Mouse (Mus musculus) embryo, embryonic 10.5 days (tissue): ENCODE measurements around the gene Hoxc4.

ENCODE experiments used
- DNase-seq: peaks from one replicate; pipeline ENCODE4 v3.0.0-alpha.2; 2015; ENCODE audit warnings: low spot score

Gene Hoxc4

GRCm38 (mm10) chr15:102990461-102991397 is 28.0 kb upstream of the Hoxc4 start, which contains the start of gene Hoxc8:
Gene Hoxc8, plus strand, starts transcription at chr15:102990607.
- DNase-seq: no peak

- DNase-seq: no peak
Measured at GRCm38 (mm10) chr15:102991782-102992181, 27.0 kb upstream of the Hoxc4 start.

- DNase-seq: no peak
Measured at GRCm38 (mm10) chr15:102992206-102992605, 26.5 kb upstream of the Hoxc4 start.

GRCm38 (mm10) chr15:102992863-102993262 is 25.9 kb upstream of the Hoxc4 start:
- no peak for DNase-seq

GRCm38 (mm10) chr15:102996548-102996947 is 22.2 kb upstream of the Hoxc4 start:
- no peak for DNase-seq

- no peak for DNase-seq
Measured at GRCm38 (mm10) chr15:102997431-102997830, 21.3 kb upstream of the Hoxc4 start.

- DNase-seq: peak; percentile 83
Measured at GRCm38 (mm10) chr15:102997939-102998355, 20.8 kb upstream of the Hoxc4 start, which contains the start of gene Hoxc6. Gene Hoxc6, plus strand, starts transcription at chr15:102998257.

GRCm38 (mm10) chr15:102998608-102999182 is 20.0 kb upstream of the Hoxc4 start:
- no peak for DNase-seq

GRCm38 (mm10) chr15:102999183-102999831 is 19.4 kb upstream of the Hoxc4 start:
- DNase-seq: peak; percentile 86

GRCm38 (mm10) chr15:102999955-103000354 is 18.8 kb upstream of the Hoxc4 start:
- DNase-seq: no peak

GRCm38 (mm10) chr15:103000501-103000901 is 18.2 kb upstream of the Hoxc4 start:
- DNase-seq: no peak

- no peak for DNase-seq
Measured at GRCm38 (mm10) chr15:103001370-103001769, 17.4 kb upstream of the Hoxc4 start.

GRCm38 (mm10) chr15:103002156-103002555 is 16.6 kb upstream of the Hoxc4 start:
- DNase-seq: no peak

- no peak for DNase-seq
Measured at GRCm38 (mm10) chr15:103002821-103003448, 15.8 kb upstream of the Hoxc4 start.

GRCm38 (mm10) chr15:103005308-103005707 is 13.4 kb upstream of the Hoxc4 start:
- DNase-seq: no peak

- DNase-seq: no peak
Measured at GRCm38 (mm10) chr15:103005797-103006196, 12.9 kb upstream of the Hoxc4 start.

- no peak for DNase-seq
Measured at GRCm38 (mm10) chr15:103006326-103006725, 12.4 kb upstream of the Hoxc4 start.

GRCm38 (mm10) chr15:103009265-103010111 is 9.2 kb upstream of the Hoxc4 start:
- DNase-seq: peak; percentile 79

- DNase-seq: no peak
Measured at GRCm38 (mm10) chr15:103010112-103010846, 8.5 kb upstream of the Hoxc4 start.

GRCm38 (mm10) chr15:103010847-103011555 is 7.7 kb upstream of the Hoxc4 start:
- DNase-seq: peak; percentile 67
